Mouse (Mus musculus) adrenal gland (tissue): ENCODE measurements around the gene Rgr.
"Not testable (repeated sequence)": the region's sequence is repeated elsewhere in the genome, so short reads cannot be mapped to it uniquely, and the experiment has no call there.

Experiments
- intact Hi-C: fragments of 180-260 bp; cut with DNase I; formaldehyde crosslinking; loops from one replicate; pipeline ENCODE4 v1.15.1; 2025

The Rgr gene

DNA sequence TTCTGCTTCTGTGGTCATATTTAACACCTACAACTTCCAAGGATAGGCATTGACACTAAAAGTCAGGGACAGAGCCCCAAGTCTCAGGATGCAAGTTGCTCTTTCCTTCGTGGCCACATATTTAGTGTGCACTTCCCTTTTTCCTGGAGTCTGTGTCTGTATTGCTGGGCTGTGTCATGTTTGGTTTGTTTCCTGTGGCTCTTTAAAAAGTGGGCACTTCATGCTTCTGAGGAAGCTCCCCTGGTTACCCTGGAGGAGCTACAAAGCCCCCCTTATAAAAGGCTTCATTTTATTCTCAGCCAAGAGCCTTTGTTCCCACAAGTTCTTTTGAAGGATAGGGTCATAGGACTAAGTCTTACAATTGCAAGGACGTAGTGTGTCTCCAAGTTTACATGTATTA lies 45.9 kb downstream of the Rgr start:
- intact Hi-C loops, result no loop called here

DNA sequence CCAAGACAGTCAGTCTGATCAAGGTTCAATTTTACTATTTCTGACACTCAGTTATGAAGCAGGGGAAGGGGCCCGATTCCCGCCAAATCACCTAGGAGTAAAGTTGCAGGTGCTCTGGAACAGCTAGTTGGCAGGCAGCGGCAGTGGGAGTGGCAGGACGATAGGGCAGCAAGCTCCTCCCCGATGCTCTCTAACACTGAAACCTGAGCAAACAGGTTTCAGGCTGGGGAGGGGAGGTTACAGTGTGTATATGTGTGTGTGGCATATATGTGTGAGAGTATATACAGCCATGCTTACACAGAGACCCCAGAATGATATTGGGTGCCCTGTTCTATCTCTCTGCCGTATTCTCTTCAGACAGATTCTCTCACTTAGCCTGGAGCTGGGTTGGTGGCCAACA lies 48.0 kb downstream of the Rgr start:
- intact Hi-C loops, result not testable (repeated sequence)

GRCm38 (mm10) chr14:36989784-36990183 lies 59.0 kb downstream of the Rgr start:
- intact Hi-C loops, result no loop called here

GRCm38 (mm10) chr14:36985693-36986092 lies 63.1 kb downstream of the Rgr start:
- intact Hi-C loops, result no loop called here
